Mouse (Mus musculus) heart, postnatal 0 days (tissue): ENCODE results near the gene Dkkl1.

Experiments used
- CTCF ChIP-seq: IDR thresholded peaks from 2 replicates; pipeline ENCODE4 v1.5.1; 2016; ENCODE audit warnings: antibody characterized with exemption, control low read depth, low read depth
- EP300 ChIP-seq: IDR thresholded peaks from 2 replicates; pipeline ENCODE4 v1.6.1; 2016; ENCODE audit warnings: antibody characterized with exemption, low read depth

DNA sequence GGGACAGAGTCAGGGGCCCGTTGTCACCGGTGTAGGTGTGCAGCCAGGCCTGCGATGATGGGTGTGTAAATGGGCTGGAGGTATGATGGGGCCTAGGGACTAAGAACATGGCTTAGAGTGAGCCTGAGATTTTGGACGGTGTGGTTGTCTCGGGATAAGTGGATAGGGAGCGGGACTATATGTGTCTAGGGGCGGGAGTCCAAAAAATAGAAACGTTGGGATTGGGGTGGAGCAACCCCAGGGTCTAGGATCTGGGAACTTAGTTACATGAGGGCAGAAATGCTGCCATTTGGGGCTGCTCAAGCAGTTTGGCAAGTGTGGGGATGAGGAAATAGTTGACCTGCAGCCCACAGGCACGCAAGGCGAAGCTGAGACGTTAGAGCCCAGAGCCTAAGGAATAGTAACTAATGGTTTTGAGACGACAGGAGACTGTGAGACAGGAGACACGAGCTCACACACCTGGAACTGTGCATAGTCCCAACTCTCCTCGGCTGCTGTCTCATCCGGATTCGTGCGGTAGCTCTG is 23.8 kb upstream of the Dkkl1 start:
- no peak for TF ChIP-seq CTCF
- TF ChIP-seq EP300, result no peak
